Mouse (Mus musculus): ENCODE measurements around the gene Doc2b. TPM values are rescaled to one million over a fixed set of nuclear protein-coding genes. Genes with fewer than 3 reads are reported as not detected.
A peak's percentile ranks its signal among the peaks of the same experiment; 100 is the strongest.
"Not testable (repeated sequence)": the region's sequence is repeated elsewhere in the genome, so short reads cannot be mapped to it uniquely, and the experiment has no call there.

Doc2b gene
- total RNA-seq, 2 experiments from 2014 or later = 17.9 to 26.7 TPM

- TF ChIP-seq CTCF (IDR thresholded peaks at IDR 0.05) = no peak; the same call in 1 of the 2 replicates
- intact Hi-C loops (cut with DNase I) = loop anchor here (2.0 to 5.0 kb wide), 2 partner anchors 54 to 80 kb away; partner anchors contain the start of genes Crk and Myo1c
These were observed 63.2 kb downstream of the Doc2b start, which contains the start of gene Ywhae for GRCm38 (mm10) chr11:75732434-75733226. Gene Ywhae, plus strand, starts transcription at chr11:75732869.

DNA sequence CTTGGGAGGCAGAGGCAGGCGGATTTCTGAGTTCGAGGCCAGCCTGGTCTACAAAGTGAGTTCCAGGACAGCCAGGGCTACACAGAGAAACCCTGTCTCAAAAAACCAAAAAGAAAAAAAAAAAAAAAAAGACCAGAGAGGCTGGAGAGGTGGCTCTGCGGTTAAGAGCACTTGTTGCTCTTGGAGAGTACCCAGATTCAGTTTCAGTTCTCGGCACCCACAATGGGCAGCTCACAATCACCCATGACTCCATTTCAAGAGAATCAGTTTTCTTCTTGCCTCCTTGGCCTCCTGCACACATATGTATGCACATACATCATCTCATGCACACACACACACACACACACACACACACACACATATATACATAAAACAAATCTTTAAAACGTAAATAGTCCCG lies 68.2 kb downstream of the Doc2b start:
- intact Hi-C loops (cut with DNase I); H3K4me3 ChIP-seq; DNase-seq (ENCODE audit: extremely low spot score in 1 of 2, low spot score in 2 of 2); H3K27ac ChIP-seq: not testable (repeated sequence)

More at GRCm38 (mm10) chr11:75732434-75733226, 63.2 kb downstream of the Doc2b start, which contains the start of gene Ywhae:
- DNase-seq (ENCODE audit: extremely low spot score in 1 of 2, low spot score in 2 of 2) = peak; percentile 91 to 92
- peak within 1 kb of the TSS; percentile 100 for H3K27ac ChIP-seq
- peak within 1 kb of the TSS; percentile 72 for H3K4me3 ChIP-seq

GRCm38 (mm10) chr11:75727168-75727567 lies 68.7 kb downstream of the Doc2b start:
- no peak for TF ChIP-seq CTCF (IDR thresholded peaks at IDR 0.05)
- intact Hi-C loops (cut with DNase I) = no loop called here
- DNase-seq (ENCODE audit: extremely low spot score in 1 of 2, low spot score in 2 of 2) = no peak
- H3K27ac ChIP-seq = no peak overlapping the region
- H3K4me3 ChIP-seq = no peak overlapping the region

- intact Hi-C loops (cut with DNase I) = no loop called here
- no peak for DNase-seq (ENCODE audit: extremely low spot score in 1 of 2, low spot score in 2 of 2)
- no peak overlapping the region for H3K27ac ChIP-seq
- H3K4me3 ChIP-seq = no peak overlapping the region
- no peak for TF ChIP-seq CTCF (IDR thresholded peaks at IDR 0.05)
These were observed 73.5 kb downstream of the Doc2b start for GRCm38 (mm10) chr11:75722339-75722738.

Other genes with a start within 250 kb of the Doc2b start
- gene Pitpna, start 208.0 kb downstream of the Doc2b start, total RNA-seq (2021) = 100 to 1,000 TPM; 329 to 332 TPM
- 10 to 100 TPM; 41.0 to 42.7 TPM for gene Inpp5k, start 165.1 kb downstream of the Doc2b start, total RNA-seq (2021)
- gene Myo1c, start 145.5 kb downstream of the Doc2b start, total RNA-seq (2021) = 10 to 100 TPM; 25.2 to 26.6 TPM
- 100 to 1,000 TPM; 126 to 133 TPM for gene Crk, start 116.8 kb downstream of the Doc2b start, total RNA-seq (2021)
- gene Ywhae, start 63.2 kb downstream of the Doc2b start, total RNA-seq (2021) = 100 to 1,000 TPM; 854 to 940 TPM
- gene Rph3al, start 142.4 kb upstream of the Doc2b start, total RNA-seq (2021) = 1 to 10 TPM; 2.3 to 2.7 TPM
- 1 to 10 TPM; 2.7 to 3.9 TPM for gene 1700016K19Rik, start 203.9 kb upstream of the Doc2b start, total RNA-seq (2021)
- gene Rflnb, start 231.7 kb upstream of the Doc2b start, total RNA-seq (2021) = 1 to 10 TPM; 8.5 to 9.7 TPM

Data from left cerebral cortex, adult 2 months (tissue).